Mouse (Mus musculus) spleen, postnatal 36 days (tissue): ENCODE data around the gene Rps24.

Experiments used
- DNase-seq, 2 experiments: peaks; one replicate each; pipeline ENCODE4 v3.0.0; 2022; ENCODE audit warnings: low spot score in 2 of 2, mixed read lengths in 1 of 2

Rps24 gene

GRCm38 (mm10) chr14:24510679-24511078 is 23.8 kb downstream of the Rps24 start:
- DNase-seq = no peak

GRCm38 (mm10) chr14:24512527-24513161 is 25.7 kb downstream of the Rps24 start:
- DNase-seq = no peak

- no peak for DNase-seq
Measured at GRCm38 (mm10) chr14:24521597-24521996, 34.7 kb downstream of the Rps24 start.

GRCm38 (mm10) chr14:24525137-24525536 is 38.2 kb downstream of the Rps24 start:
- no peak for DNase-seq

- DNase-seq = no peak
Measured at GRCm38 (mm10) chr14:24525677-24526415, 38.9 kb downstream of the Rps24 start.

- DNase-seq = no peak
Measured at GRCm38 (mm10) chr14:24526440-24526839, 39.5 kb downstream of the Rps24 start.

- no peak for DNase-seq
Measured at GRCm38 (mm10) chr14:24530228-24530627, 43.3 kb downstream of the Rps24 start.

- no peak for DNase-seq
Measured at GRCm38 (mm10) chr14:24534865-24535545, 48.1 kb downstream of the Rps24 start.

- no peak for DNase-seq
Measured at GRCm38 (mm10) chr14:24542901-24543300, 56.0 kb downstream of the Rps24 start.

- no peak for DNase-seq
Measured at GRCm38 (mm10) chr14:24544057-24544456, 57.1 kb downstream of the Rps24 start.
